Mouse (Mus musculus): ENCODE results near the gene Dbnl.
A peak's percentile ranks its signal among the peaks of the same experiment; 100 is the strongest.
"Not testable (repeated sequence)": the region's sequence is repeated elsewhere in the genome, so short reads cannot be mapped to it uniquely, and the experiment has no call there.

Gene Dbnl

GRCm38 (mm10) chr11:5795706-5796105 is 7.4 kb downstream of the Dbnl start:
- DNase-seq (ENCODE audit: low spot score in 2 of 2) = peak in 1 of 2 experiments; percentile 53

GRCm38 (mm10) chr11:5796939-5797338 is 8.7 kb downstream of the Dbnl start:
- no peak for DNase-seq (ENCODE audit: low spot score in 2 of 2)

DNA sequence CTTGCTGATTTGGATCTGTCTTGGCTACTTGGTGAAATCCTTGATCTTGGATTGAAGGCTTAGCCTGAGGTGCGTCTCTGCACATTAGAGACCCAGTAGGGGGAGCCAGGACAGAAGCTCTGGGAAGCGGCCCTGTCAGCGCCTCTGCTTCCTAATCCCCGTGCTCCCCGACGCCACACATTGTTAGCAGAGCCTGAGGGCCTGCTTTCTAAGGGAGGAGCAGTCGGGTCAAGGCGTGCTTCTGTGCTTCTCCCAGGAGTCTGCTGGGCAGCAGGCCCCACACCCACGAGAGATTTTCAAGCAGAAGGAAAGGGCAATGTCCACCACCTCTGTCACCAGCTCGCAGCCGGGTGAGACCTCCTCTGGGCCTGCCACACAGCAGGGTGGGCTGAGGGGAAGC is 9.1 kb downstream of the Dbnl start:
- no peak for DNase-seq (ENCODE audit: low spot score in 2 of 2)

DNA sequence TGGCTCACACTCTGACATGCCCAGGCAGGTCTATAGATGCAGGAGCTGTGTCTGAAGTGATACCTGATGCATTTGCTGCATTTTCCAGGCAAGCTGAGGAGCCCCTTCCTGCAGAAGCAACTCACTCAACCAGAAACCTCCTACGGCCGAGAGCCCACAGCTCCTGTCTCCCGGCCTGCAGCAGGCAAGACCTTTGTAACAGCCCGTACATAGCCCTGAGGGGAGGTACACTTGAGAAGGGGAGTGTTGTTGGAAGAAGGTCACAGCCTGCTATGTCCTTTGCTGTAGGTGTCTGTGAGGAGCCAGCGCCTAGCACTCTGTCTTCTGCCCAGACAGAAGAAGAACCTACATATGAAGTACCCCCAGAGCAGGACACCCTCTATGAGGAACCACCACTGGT is 9.6 kb downstream of the Dbnl start:
- no peak for DNase-seq (ENCODE audit: low spot score in 2 of 2)

DNA sequence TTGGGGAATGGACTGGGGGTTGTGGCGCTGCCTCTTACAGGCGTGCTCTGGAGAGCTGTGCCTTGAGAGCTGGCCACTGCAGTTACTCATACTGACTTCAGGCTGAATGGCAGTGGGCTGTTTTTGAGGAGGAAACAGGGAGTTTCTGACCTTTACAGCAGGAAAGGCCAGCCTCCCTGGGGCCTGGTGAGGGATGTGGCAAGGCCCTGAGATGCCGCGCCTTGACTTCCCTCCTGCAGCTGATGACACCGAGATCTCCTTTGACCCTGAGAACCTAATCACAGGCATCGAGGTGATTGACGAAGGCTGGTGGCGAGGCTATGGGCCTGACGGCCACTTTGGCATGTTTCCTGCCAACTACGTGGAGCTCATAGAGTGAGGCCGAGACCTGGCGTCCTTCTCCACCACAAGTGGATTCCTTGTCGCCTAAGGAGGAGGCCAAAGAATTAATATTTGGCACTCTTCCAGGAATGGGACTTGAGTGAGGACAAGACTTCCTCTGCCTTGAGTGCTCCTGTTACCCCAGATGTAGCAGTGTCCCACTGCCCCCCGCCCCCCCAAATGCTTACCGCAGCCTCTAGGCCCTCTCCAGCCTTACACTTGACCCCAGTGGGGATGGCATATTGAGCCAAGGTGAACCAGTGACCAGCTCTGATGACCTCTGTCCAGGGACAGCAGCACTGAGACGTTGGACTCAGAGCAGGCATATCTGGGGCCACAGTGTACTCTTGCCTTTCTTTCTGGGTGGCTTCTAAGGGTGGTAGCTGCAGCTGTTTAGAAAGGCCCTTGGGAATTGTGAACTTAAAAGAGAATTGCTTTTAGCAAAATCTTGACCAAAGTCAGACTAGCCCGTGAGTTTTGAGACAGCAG is 11.6 kb downstream of the Dbnl start:
- DNase-seq (ENCODE audit: low spot score in 2 of 2) = no peak

GRCm38 (mm10) chr11:5801511-5801910 is 13.2 kb downstream of the Dbnl start:
- DNase-seq (ENCODE audit: low spot score in 2 of 2) = no peak

DNA sequence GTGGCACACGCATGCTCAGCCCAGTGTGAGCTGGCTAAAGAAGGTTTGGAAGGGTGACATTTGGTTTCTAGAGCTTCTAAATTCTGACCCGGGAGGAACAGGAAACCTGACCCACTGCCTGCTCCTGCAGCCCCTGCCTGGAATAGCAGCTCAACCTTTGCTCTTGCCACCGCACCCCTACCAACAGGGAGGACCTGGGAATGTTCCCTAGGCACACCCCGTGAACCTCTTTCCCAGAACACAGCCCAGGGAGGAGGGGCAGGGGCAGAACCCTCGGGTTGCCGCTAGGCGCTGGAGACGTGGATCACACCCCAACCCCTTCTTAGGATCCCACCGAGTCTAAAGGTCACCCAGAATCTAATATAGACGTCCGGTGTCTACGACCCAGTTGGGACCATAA is 13.7 kb downstream of the Dbnl start:
- no peak for DNase-seq (ENCODE audit: low spot score in 2 of 2)

GRCm38 (mm10) chr11:5802457-5803217 is 14.3 kb downstream of the Dbnl start:
- DNase-seq (ENCODE audit: low spot score in 2 of 2) = no peak

DNA sequence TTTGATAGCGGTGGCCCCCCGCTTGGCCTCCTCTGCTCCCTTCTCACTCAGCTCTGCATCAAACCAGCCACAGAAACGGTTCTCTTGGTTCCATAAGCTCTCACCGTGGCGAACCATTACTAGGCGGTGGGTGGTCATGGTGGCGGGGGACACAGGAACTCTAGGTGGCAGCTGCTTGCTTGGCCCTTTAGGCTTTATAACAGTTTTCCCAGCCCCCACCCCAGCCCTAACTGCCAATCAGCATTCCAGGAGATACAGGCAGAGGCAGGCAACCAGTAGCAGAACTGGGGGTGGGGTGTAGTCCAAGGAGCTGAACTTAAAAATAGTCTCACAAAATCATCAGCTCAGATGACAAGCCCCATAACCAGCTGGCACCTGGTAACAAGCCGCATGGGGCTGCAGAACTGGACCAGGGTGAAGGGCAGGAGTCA is 15.3 kb downstream of the Dbnl start, which contains the start of gene Pgam2:
TSS of gene Pgam2 (minus strand) at position 183 of the 431 bp plus-strand sequence.
- DNase-seq (ENCODE audit: low spot score in 2 of 2) = no peak

GRCm38 (mm10) chr11:5804174-5804573 is 15.9 kb downstream of the Dbnl start:
- no peak for DNase-seq (ENCODE audit: low spot score in 2 of 2)

- DNase-seq (ENCODE audit: low spot score in 2 of 2) = no peak
These were observed 17.4 kb downstream of the Dbnl start for GRCm38 (mm10) chr11:5805711-5806110.

- DNase-seq (ENCODE audit: low spot score in 2 of 2) = no peak
These were observed 19.7 kb downstream of the Dbnl start for GRCm38 (mm10) chr11:5807956-5808355.

DNA sequence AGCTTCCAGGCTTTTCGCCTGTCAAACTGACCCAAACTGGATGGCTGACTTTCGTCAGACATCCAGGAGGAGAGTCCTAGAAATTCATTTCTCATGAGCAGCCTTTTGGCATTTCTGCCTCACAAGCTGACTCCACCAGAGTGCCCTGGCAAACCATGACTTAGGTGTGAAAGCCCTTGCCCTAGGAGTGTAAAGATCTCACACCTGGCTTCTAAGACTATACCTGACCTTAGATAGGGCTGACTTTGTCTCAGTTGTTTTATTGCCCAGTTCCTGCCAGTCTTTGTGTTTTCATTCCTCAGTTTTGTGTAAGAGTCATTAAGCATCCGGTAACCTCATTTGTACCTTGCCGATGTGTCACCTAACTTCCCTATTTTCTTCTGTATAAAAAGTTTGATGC is 21.2 kb downstream of the Dbnl start:
- DNase-seq (ENCODE audit: low spot score in 2 of 2) = not testable (repeated sequence)

DNA sequence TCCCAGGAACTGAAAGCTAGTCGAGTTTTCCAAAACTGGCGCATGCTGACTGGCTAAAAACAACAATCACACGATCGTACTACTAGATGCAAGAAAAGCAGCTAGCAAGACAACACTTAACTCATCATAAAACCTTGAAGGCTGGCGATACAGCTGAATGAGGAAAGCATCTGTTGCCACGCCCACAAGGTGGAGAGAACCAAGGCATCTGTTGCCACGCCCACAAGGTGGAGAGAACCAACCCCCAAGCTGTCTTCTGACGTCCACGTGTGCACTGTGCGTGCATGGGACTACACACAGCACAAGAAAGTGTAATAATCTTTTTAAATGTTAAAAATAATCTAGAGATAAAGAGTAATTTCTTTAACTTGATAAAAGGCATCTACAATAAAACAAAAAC is 25.1 kb downstream of the Dbnl start:
- DNase-seq (ENCODE audit: low spot score in 2 of 2) = no peak

DNA sequence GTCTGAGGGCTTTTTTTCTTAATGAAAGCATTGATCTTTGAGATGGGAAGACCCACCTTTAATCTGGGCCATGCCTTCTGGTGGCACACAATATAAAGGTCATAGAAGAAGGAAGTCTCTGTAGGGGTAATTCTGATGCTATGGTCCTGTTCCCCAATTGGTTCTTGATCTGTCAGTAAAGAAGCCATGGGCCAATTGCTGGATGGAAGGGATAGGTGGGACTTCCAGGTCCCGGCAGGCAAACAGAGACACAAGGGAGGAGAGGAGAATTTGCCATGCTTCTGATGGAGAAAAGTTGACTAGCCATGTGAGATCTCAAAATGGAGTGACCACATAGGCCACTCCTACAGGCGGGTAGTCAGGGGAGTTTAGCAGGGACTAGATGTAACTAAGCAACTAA is 30.9 kb downstream of the Dbnl start:
- DNase-seq (ENCODE audit: low spot score in 2 of 2) = no peak

GRCm38 (mm10) chr11:5825432-5825831 is 37.1 kb downstream of the Dbnl start:
- DNase-seq (ENCODE audit: low spot score in 2 of 2) = no peak

DNA sequence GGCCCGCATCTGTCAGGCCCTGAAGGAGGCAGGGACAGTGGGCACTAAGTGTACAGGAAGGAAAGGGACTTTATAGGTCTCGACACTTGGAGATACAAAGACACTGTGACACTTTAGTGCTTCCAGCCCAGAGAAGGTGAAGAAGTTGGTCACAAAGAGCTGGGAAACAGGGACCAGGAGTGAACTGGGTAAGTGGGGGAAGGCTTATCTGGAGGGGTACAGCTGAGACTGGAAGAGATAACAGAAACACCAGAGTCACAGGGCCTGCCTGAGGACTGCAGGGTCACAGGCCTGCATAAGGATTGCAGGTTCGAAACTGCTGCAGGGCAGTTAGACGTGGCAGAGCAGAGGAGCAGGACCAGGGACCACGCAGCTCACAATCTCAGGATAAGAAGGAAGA is 39.6 kb downstream of the Dbnl start:
- no peak for DNase-seq (ENCODE audit: low spot score in 2 of 2)

- DNase-seq (ENCODE audit: low spot score in 2 of 2) = no peak
These were observed 40.4 kb downstream of the Dbnl start for GRCm38 (mm10) chr11:5828509-5829191.

GRCm38 (mm10) chr11:5829327-5829726 is 41.0 kb downstream of the Dbnl start:
- no peak for DNase-seq (ENCODE audit: low spot score in 2 of 2)

- no peak for DNase-seq (ENCODE audit: low spot score in 2 of 2)
These were observed 46.2 kb downstream of the Dbnl start for GRCm38 (mm10) chr11:5834506-5834905.

DNA sequence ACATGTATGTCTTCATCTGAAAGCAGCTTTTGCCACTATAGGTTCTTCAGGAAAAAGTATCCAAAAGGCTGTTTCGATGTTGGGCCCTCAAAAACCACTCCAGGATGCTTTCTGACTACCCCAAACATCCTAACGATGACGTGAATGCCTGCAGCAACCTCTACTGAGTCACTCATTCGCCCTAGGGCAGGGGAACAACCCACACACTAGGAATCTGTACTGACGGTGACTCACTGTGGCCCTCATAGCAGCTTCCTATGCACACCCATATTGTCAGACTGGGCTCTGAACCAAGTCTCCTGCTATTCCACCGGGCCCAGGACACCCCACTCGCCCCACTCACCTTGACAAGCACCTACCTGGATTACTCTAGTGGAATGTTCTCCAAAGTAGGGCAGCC is 46.8 kb downstream of the Dbnl start:
- no peak for DNase-seq (ENCODE audit: low spot score in 2 of 2)

DNA sequence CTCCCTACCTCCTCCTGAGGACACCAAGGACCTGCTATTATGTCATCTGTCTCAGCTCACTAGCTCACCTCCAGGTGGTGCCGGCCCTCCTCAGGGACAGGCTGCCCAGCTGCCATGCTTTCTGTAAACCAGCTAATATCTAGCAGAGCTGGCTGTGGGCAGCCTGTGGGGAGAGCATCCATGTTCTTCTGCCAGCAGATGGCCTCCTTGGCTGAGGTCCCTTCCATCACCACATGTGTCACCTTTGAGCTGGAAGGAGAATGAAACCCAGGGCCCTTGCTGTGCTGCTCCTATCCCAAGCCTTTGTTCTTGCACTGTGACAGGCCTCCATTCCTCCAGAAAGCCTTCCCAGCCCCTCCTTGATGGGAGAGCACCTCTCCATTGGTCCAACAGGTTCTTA is 47.8 kb downstream of the Dbnl start:
- DNase-seq (ENCODE audit: low spot score in 2 of 2) = no peak
